Mouse (Mus musculus) mouse embryonic stem cell (cell line): ENCODE measurements around the gene Col17a1.

Source experiments
- in situ Hi-C, 2 experiments: fragments of 300-500 bp; cut with MboI; formaldehyde crosslinking; loops; 1 replicate in 1 of 2; 3 replicates in 1 of 2; pipeline ENCODE4 v1.14.3; 2019 to 2020; ENCODE audit warnings: low sequenced_read_pairs in 2 of 2, low pct_unique_long_range_greater_than_20kb in 1 of 2, mixed read lengths in 1 of 2; ENCODE audit not compliant: unreplicated experiment in 1 of 2

Gene Col17a1

GRCm38 (mm10) chr19:47689592-47689991, 2.3 kb downstream of the Col17a1 start:
- in situ Hi-C loops: no loop called here

- in situ Hi-C loops: no loop called here
These were observed 13.2 kb downstream of the Col17a1 start for GRCm38 (mm10) chr19:47678675-47679074.

GRCm38 (mm10) chr19:47674419-47674818, 17.5 kb downstream of the Col17a1 start:
- in situ Hi-C loops: no loop called here

- in situ Hi-C loops: no loop called here
These were observed 23.5 kb downstream of the Col17a1 start for GRCm38 (mm10) chr19:47668399-47668798.

GRCm38 (mm10) chr19:47667601-47668000, 24.3 kb downstream of the Col17a1 start:
- in situ Hi-C loops: no loop called here

GRCm38 (mm10) chr19:47659765-47660408, 32.0 kb downstream of the Col17a1 start:
- in situ Hi-C loops: no loop called here

GRCm38 (mm10) chr19:47658914-47659535, 32.9 kb downstream of the Col17a1 start:
- in situ Hi-C loops: no loop called here

- in situ Hi-C loops: no loop called here
These were observed 37.0 kb downstream of the Col17a1 start for GRCm38 (mm10) chr19:47654896-47655295.

- in situ Hi-C loops: no loop called here
These were observed 38.7 kb downstream of the Col17a1 start for GRCm38 (mm10) chr19:47653173-47653572.

- in situ Hi-C loops: no loop called here
These were observed 39.6 kb downstream of the Col17a1 start for GRCm38 (mm10) chr19:47652255-47652654.

GRCm38 (mm10) chr19:47651160-47651480, 40.8 kb downstream of the Col17a1 start:
- in situ Hi-C loops: no loop called here

- in situ Hi-C loops: no loop called here
These were observed 41.3 kb downstream of the Col17a1 start for GRCm38 (mm10) chr19:47650366-47651159.

- in situ Hi-C loops: no loop called here
These were observed 42.8 kb downstream of the Col17a1 start for GRCm38 (mm10) chr19:47649071-47649470.

GRCm38 (mm10) chr19:47646508-47647120, 45.3 kb downstream of the Col17a1 start:
- in situ Hi-C loops: no loop called here

- in situ Hi-C loops: no loop called here
These were observed 46.3 kb downstream of the Col17a1 start for GRCm38 (mm10) chr19:47645583-47645982.

GRCm38 (mm10) chr19:47643910-47644309, 48.0 kb downstream of the Col17a1 start:
- in situ Hi-C loops: no loop called here

GRCm38 (mm10) chr19:47635380-47635779, 56.5 kb downstream of the Col17a1 start:
- in situ Hi-C loops: no loop called here

GRCm38 (mm10) chr19:47631799-47632198, 60.1 kb downstream of the Col17a1 start:
- in situ Hi-C loops: no loop called here

- in situ Hi-C loops: no loop called here
These were observed 61.5 kb downstream of the Col17a1 start for GRCm38 (mm10) chr19:47630381-47630780.
